Mouse (Mus musculus) gastrocnemius, postnatal 10 days (tissue): ENCODE data around the gene Parm1. TPM values are rescaled to one million over a fixed set of nuclear protein-coding genes. Genes with fewer than 3 reads are reported as not detected.
A peak's percentile ranks its signal among the peaks of the same experiment; 100 is the strongest.

Experiments
- DNase-seq: peaks from one replicate; pipeline ENCODE4 v3.0.0; 2021; ENCODE audit warnings: mixed read lengths
- long read RNA-seq, 2 experiments: library from polyadenylated mRNA; stranded (forward); transcript quantifications; one replicate each; pipeline ENCODE4 v2.0.0; 2021
- total RNA-seq, 2 experiments: library from RNA; stranded (reverse); gene quantifications; 2 replicates each; pipeline ENCODE4 v1.2.3; 2021

Parm1 gene
- total RNA-seq = 10 to 100 TPM; 13.7 to 14.2 TPM
- long read RNA-seq, experiment 1, full-length matches to known transcripts = 10 of 16 reads
- long read RNA-seq, experiment 1, partial matches to known transcripts = 2 of 16 reads
- long read RNA-seq, experiment 1, other reads (novel, unspliced or antisense) = 4 of 16 reads
- long read RNA-seq, experiment 2, full-length matches to known transcripts = 5 of 10 reads
- long read RNA-seq, experiment 2, partial matches to known transcripts = 4 of 10 reads
- long read RNA-seq, experiment 2, other reads (novel, unspliced or antisense) = 1 of 10 reads

DNA sequence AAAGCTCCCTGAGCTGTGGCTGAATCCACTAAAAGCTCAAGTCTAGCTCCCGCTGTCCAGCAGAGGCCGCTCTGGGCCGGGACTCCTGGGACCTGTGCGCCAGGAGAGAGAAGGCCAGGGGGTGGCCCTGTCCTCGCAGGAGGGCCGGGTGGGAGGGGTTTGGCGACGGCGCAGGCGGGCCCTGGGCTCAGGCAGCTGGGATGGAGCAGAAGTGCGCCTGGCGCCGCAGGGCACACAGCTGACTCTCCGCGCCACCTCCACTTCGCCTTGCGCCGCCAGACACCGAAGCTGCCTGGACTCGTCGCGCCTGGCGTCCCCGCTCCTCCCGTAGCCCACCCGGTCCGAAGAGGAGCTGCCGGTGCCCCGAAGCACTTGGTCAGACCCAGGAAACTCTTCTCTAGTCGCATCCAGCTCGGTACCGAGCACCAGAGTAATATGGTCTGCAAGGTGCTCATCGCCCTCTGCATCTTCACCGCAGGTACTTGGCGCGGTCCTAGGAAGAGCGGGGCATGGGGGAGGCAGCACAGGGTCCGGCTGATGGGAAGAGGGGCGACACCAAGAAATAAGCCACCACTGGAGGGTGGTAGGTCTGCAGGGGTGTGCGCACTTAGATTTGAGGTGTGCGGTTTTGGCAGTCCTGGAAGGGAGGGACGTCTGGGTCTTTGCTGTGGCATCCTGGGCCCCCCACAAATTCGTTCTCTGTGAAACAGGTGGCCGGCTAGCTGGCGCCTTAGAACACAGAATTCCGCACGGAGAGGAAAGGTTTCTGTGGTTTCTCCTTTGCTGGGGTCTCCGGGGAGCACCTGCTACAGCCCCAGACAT lies at the start of gene Parm1:
Parm1 (plus strand) TSS at position 136 of the 822 bp plus-strand sequence.
- peak; percentile 86 for DNase-seq

DNA sequence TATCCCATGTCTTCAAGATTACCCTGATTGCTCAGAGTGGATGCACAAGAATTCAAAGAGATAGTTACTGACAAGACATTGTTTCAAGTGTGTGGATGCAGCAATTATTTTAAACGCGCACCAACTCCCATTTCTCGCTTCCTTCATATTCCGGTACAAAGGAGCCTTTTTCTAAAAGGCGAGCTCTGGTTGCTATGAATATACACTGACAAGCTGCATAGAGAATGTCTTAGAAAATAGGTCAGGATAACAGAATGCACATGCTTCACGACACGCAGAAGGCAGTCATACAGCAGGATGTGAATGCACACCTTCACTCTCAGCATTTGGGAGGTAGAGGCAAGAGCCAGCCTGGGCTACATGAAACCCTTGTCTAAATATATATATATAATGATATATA lies 42.2 kb upstream of the Parm1 start:
- DNase-seq = no peak

DNA sequence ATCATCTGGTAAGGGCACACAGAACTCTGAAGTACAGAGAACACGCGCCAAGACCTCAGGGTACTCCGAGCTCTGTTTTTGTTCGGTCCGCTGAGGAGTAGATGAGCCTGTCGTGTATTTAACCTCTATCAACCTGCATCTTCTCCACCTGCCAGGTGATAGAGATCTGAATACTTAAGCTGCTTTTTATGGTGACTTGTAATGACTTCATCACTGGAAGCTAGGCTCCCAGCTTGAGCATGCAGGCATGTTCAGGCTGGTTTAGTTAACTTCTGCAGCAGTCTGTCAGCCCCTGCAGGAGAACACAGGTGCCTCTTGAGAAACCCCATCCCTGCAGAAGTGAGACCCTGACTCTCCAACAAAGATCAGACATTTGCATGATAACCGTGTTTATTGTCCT lies 40.6 kb upstream of the Parm1 start:
- no peak for DNase-seq

DNA sequence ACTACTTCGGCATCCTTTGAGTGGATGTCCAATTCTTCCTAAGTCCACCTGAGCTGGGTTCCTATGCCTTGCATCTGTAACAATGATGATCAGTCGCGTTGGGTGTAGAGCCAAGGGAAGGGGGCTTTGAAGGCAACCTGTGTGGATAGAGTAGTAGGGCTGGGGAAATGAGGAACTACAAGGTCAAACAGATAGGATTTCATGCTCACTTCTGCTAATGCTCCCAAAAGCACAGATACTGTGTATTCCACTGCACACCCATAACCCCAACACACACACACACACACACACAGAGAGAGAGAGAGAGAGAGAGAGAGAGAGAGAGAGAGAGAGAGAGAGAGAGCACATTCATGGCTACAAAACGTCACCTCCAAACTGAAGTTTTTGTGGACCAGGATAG lies 38.7 kb upstream of the Parm1 start:
- no peak for DNase-seq

DNA sequence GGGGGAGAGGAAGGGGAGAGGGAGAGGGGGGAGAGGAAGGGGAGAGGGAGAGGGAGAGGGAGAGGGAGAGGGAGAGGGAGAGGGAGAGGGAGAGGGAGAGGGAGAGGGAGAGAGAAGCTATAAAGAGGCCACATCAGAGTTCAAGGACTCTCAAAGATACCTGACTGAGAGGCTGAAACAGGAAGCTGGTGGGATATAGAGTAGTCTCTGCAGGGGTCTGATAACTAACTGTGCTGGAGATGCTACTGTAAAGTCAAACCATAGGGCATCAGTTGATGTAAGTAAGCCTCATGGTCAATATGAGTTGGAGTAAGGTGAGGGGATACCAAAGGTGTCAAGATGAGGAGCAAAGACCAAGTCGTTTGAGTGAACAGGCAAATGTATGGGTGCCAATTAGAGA lies 37.3 kb upstream of the Parm1 start:
- DNase-seq = no peak

DNA sequence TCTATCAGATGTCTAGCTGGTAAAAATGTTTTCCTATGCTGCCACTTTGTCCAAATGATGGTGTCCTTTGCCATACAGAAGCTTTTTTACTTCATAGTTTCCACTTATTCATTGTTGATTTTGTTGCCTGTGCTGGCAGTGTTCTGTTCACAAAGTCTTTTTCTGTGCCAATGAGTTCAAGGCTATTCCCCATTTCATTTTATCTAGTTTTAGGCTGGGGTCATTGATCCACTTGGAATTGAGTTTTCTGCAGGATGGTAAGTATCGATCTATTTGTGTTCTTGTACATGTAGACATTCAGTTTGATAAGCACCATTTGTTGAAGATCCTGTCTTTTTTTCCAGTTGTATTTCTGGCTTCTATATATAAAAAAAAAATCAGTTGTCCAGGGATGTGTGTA lies 33.1 kb upstream of the Parm1 start:
- DNase-seq = no peak

DNA sequence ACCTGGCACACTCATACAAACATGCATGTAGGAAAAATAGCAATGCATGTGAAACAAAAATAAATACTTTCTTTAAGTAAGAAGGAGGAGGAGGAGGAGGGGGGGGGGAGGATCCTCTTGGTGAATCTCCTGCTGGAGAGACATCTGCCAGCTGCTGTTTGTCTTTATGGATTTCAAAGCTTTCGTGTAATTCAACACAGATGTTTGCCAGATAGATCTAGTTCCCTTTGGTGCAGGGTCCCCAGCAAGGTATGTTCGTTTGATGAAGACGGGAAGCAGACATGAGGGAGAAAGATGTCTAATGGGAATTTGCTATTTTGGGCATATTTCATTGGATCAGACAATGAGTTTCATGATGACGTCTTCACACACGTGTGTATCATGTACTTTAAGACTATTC lies 23.0 kb upstream of the Parm1 start:
- no peak for DNase-seq

DNA sequence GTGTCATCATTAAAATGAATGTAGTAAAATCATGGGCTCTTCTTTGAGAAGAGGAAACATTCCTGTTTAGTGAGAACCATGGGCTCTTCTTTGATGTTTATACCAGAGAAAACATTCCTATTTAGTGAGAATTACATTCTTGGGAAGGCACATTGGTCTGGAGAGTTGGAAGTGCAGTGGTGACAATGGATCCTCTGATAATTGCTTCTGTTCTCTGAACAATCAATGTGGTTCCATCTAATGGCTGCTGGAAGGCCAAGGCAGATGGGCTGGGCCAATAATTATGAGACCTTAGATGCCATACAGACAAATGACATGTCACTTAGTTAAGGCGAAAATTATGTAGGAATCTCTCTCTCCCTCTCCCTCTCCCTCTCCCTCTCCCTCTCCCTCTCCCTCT lies 16.1 kb upstream of the Parm1 start:
- DNase-seq = no peak

DNA sequence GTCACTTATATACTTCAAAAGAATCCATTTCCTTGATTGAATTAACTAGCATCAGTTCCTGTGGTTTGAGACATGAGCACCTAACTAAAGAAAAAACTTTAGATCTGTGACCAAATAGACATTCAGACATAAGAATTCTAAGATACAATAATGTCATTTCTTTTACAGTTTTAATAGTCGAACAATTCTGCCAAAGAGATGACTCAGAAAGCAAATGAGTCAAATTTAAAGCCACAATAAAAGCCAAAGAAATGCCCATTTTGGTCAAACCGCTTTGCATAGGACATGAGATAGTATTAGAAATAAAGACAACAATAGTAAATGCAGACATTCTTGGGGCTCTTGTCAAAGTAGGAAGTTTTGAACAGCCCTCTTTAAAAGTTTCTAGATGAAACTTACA lies 15.0 kb upstream of the Parm1 start:
- DNase-seq = no peak

DNA sequence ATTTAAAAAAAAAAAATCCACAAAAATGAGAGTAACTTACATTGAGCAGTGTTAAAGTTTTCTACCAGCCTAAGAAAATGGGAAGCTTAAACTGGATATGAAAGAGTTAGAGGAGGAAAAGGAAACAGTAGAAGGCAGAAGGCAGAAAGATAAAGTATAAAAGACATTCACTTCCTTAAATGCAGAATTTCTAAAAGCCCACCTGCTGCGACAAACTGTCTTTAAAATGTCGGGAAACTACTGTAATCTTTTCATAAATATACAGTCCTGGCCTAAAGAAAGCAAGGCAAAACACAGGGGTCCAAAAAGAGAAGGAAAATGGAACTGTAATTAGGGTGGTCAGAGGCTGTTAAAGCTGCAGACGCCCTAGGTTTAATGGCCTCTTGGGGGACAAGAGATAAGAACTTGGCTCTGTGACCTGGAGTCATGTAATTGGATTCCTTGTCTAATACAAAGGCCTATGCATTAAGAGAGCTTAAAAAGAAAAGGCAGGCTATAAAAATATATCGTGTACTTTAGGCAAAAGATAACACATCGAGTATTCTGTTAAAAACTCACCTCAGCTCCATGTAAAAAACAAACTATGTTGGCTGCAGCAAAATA lies 13.0 kb upstream of the Parm1 start:
- no peak for DNase-seq

DNA sequence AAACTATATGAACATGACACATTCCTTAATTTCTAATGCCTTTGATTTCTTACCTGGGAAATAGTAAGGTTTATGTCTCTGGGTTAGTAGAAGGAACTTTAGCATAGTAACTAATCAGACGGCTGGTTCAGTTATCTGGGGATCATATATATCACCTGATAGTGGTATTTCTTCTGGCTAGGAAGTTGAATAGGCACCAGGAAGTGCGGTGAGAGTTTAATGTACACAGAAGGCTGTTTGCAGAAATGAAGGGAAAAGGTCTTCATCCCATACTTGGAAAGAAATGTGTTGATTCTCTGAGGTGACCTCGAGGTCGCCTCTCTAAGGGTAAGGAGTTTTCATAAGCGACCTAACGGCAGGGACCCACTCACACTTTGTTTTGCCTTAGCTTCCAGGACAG lies 338 bp upstream of the Parm1 start:
- DNase-seq = no peak

DNA sequence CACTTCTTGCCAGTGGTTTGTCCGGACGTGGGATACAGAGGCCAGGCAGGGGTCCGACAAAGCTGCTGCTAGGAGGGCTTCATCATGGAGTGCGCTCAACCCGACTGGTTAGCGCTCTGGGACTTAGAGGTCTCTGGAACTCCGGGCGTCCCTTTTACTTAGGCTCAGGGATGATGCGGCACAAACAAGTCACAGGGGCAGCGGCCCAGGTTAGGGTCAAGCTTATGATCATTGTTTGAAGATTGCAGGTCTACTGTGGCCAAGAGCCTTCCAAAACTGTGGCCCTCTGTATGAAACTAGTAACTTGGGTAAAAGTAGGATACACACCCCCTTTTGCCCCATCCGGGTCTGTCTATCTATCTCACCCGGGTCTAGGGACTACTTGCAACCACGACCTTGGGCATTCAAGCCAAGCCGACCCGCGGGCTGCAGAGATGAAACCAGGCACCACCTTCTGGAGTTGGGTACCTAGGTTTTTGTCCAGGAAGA lies 931 bp downstream of the Parm1 start:
- DNase-seq = no peak

DNA sequence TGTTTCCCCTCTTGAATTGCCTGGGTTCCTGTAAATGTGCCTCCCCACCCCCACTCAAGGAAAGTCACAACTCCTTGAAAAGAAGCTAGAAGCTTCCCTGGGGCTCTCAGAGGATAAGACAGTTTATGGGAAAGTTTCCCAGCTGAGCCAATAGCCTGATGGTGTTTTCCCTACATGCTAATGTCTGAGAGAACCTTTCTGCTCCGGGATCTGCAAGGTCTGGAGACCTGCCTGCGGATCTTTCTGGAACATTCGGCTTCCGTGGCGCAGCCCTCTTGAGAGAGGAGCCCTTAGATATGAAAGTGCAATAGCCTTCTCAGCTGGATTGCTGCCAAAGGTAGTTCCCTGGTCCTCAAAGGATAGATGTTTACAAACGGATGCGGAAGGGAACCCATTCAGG lies 1.5 kb downstream of the Parm1 start:
- peak; percentile 10 for DNase-seq

DNA sequence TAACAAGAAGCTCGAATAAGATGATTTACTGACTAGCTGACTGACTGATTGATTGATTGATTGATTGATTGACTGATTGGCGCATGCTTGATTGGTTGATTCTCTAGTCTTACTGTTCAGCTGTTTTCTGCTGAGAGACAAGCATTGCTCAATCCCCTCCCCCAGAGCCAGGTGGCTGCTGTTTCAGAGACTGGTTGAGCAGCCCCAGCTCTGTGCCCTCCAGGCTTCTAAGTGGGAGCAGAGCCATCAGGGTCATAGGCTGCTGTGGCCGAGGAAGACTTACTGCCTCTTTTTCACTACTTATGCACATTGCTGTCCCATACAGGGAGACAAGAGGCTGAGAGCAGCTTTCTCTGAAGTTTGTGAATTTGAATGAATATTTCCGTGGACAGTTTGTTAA lies 2.1 kb downstream of the Parm1 start:
- no peak for DNase-seq

DNA sequence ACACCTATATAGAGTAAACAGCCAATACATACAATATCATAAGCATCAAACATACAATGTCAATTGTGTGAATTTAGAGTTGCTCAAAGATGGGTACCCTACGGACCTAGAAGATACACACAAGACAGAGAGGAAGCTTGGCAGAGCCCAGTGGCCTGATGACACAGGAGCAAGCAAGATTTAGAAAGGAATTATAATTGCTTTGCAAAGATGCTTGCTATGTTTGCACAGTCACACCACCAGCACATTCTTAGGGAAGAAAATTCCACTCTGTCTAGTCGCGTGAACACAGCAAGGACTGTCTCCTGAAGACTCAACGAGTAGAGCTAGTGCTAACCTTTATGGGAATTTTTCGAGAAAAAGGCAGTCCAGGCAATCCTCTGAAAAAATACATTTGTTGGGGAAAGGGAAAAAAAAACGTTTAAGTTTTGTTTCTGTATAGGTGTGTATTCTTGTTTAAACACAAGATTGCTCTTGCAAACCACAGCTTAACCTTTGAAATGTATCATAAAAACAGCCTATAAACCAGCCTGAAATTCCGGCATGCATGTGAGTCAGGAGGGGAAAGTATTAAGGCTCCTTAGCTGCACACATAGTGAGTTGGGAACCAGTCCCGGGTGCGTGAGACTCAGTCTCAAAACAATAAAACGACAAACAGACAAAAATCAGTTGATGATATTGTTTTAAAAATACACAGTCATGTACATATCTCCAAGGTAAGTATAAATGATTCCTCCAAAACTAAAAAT lies 15.5 kb downstream of the Parm1 start:
- DNase-seq = no peak

DNA sequence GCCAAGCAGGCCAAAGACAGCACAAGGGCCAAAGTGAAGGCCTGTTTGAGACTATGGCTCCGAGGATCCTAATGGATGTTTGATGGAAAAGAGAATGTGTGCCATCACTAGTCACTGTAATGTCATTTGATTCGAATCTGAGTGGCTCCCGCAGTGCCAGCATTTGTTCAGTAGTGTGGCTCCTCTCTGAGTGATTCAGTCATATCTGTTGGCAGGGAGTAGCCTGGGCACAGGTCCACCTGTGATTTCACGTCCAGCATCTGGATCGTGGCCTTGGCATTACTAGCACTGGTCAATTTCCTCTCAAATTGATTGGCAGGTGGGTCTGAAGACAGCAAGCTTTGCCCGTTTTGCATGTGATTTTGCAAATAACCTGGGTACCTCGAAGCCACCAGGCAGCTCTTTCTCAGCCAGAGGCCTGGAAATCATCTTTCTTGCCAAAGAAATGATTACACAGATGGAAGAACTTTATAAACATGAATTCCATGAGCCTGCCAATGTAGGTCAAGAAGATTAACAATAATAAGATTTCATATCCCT lies 41.7 kb downstream of the Parm1 start:
- no peak for DNase-seq

DNA sequence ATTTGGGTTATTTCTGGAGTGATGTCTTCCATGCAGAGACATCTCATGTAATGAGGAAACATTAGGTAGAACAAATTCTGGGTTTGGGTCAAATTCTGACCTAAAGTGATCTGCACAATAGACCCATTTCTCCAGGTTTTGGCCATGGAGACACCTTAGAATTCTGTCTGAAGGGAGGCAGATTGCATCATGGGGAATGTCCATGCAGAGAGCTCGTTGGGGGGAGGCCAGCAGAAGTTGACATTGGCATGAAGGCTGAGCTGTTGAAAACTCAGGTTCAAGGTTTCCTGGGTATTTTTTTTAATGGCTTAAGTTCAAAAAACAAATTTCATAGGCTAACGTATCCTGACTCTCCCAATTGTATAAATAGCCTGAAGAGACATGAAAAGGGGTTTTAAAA lies 42.3 kb downstream of the Parm1 start:
- DNase-seq = no peak

DNA sequence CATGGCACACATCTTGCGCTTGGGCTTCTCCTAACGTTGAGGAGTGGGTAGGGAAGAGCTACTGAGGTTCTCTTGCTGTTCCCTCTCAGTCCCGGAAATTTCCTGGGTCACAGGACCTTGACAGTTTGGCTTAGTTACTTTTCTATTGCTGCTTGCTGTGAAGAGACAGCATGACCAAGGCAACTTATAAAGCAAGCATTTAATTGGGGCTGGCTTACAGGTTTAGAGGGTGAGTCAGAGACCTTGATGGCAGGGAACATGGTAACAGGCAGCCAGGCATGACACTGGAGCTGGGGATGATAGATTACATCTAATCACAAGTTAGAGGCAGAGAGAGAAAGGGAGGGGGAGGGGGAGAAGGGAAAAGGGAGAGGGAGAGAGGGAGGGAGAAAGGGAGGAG lies 44.0 kb downstream of the Parm1 start:
- no peak for DNase-seq

DNA sequence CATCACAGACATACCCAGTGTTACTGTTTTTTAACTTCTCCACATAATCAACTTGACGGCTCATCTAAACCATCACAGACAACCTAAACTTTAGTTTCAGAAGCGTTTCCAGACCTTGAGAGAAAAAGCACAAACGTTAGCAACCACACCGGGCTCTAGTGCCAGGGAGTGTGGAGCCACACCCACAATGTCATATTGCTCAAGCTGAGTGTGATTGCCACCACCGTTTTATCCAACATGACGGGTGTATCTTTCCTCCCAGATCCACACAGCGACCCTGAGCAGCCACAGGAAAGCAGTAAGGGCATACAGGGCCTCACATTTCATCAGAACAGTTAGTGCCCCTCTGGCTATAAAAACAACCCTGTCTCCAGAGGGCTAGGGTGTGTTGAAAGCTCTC lies 45.1 kb downstream of the Parm1 start:
- DNase-seq = no peak

DNA sequence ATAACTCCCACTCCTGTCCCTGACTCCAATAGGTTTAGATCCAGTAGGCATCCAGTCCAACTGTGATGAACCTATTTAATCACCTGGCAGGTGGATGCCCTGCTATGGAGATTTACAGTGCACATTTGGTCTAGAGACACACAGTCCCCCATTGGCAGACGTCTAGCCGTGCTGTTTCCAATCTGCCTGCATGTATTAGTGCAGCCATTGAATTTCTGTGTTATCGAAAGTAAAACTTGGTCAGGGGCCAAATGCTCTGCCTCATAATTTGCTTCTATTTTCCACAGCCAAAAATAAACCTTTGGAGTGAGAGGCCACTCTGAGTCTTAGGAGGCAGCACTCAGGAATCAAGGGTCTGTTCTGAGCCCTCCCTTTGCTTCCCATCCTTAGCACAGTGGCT lies 46.6 kb downstream of the Parm1 start:
- DNase-seq = no peak

DNA sequence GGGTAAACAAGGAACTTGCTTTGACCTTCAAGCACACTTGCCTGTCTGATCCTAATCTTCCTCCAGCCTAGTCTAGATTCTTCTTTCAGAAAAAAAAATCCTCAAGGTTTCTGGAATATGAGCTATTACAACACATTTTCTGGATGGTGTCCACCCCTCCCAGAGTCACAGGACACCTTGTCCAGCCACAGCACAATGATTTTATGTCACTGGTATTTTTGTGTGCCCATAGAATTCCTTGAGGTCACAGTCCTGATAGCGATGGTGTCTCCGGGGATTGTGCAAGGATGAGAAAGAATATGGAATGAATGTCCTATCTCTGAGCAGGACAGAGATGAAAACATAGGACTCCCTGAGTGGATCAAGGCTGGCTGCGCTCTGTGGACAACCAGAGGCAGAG lies 48.0 kb downstream of the Parm1 start:
- no peak for DNase-seq

DNA sequence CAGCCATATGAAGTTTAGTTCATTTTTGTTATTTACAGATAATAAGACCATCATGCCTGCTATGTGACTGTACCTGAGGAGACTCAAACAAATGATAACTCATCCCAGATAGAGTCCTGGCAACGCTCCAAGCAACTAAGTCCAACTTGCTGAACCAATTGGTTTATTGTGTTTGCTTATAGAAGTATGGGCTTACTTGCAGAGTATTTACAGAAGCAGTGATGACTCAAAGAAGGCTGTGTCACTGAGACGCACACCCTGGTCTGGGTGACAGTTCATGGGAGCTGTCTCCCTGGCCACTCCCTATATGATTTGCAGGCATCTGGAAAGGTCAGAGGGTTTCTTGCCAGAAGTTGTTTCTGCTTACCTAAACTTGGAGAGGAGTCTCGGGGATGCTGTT lies 49.2 kb downstream of the Parm1 start:
- DNase-seq = no peak
